Mouse (Mus musculus): ENCODE data around the gene Ctbp2. TPM values are rescaled to one million over a fixed set of nuclear protein-coding genes. Genes with fewer than 3 reads are reported as not detected.

Ctbp2 gene
- total and polyA plus RNA-seq, 3 experiments = 74.9 to 90.7 TPM; not detected in 1

DNA sequence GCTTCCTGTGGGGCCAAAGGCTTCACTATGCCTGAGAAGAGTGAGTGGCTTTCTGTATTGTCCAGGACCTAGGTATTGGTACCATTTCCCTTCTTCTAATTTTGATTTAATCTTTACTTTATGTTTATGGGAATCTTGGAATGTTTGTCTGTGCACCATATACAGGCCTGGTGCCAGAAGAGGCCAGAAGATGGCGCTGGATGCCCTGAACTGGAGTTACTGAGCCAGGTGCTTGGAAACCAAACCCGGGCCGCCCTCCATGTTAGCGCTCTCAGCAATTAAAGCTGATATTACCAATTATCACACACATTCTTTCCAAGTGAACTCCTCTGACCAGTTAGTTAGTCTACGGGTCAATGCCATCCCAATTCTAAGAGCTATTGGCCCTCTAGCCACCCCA, 69.7 kb downstream of the Ctbp2 start:
- H3K36me3 ChIP-seq (ENCODE audit: control insufficient read depth in 1 of 2, insufficient read depth in 2 of 2, low read length in 2 of 2) = peaks cover 2 to 3% of the 10 kb centered on the region in 2 experiments; a peak in 3 of 4 replicates
- H3K27ac ChIP-seq (ENCODE audit: control insufficient read depth, low read depth, low read length) = no peak overlapping the region
- no peaks in the 10 kb centered on the region; the same call in 1 of the 2 replicates for H3K79me2 ChIP-seq (ENCODE audit: control insufficient read depth, insufficient read depth, low read length, poor library complexity)
- TF ChIP-seq RAD21 (IDR thresholded peaks at IDR 0.05; ENCODE audit: low read depth, low read length) (peak; percentile 25), SMC3 (IDR thresholded peaks at IDR 0.05; ENCODE audit: low read depth, low read length) (0 out of 2 replicates have a peak, but pooled peaks have one; percentile 23), ZKSCAN1 (IDR thresholded peaks at IDR 0.05; ENCODE audit: low read depth, low read length) (no peak), RCOR1 (IDR thresholded peaks at IDR 0.05; ENCODE audit: low read depth, low read length) (no peak), MAFK (IDR thresholded peaks at IDR 0.05; ENCODE audit: borderline replicate concordance, low read depth, low read length) (no peak), POLR2AphosphoS5 (IDR thresholded peaks at IDR 0.05; ENCODE audit: borderline replicate concordance, low read depth, low read length) (no peak), CTCF (IDR thresholded peaks at IDR 0.05 in 2 of 3, conservative IDR thresholded peaks at IDR 0.05 in 1 of 3; ENCODE audit: control insufficient read depth in 1 of 3, insufficient read depth in 1 of 3, low read depth in 2 of 3, low read length in 3 of 3, poor library complexity in 1 of 3, severe bottlenecking in 1 of 3) (peak; percentile 19 to 57 (median 43); a peak in 4 of 6 replicates), GABPA (IDR thresholded peaks at IDR 0.05; ENCODE audit: low read depth, low read length) (no peak), CHD1 (IDR thresholded peaks at IDR 0.05; ENCODE audit: low read depth, low read length) (no peak)
- H3K9ac ChIP-seq (ENCODE audit: control insufficient read depth, low read depth, low read length, poor library complexity, severe bottlenecking) = no peak overlapping the region
- H3K9me3 ChIP-seq (replicated peaks; ENCODE audit: insufficient read depth, low read length) = no peaks in the 10 kb centered on the region
- no peaks in the 10 kb centered on the region for H3K4me1 ChIP-seq (ENCODE audit: control insufficient read depth in 1 of 2, insufficient read depth in 2 of 2, low read length in 2 of 2)
- H3K27me3 ChIP-seq (ENCODE audit: control insufficient read depth in 1 of 2, insufficient read depth in 2 of 2, low read length in 2 of 2) = no peaks in the 10 kb centered on the region
- no peak overlapping the region for H3K4me3 ChIP-seq (ENCODE audit: control insufficient read depth in 1 of 2, insufficient read depth in 1 of 2, low read depth in 2 of 2, low read length in 2 of 2)
- DNase-seq (ENCODE audit: low read depth, low spot score) = no peak

- Histone ChIP-seq H3K79me2 (ENCODE audit: control insufficient read depth, insufficient read depth, low read length, poor library complexity) (no peaks in the 10 kb centered on the region; the same call in 1 of the 2 replicates), H3K4me3 (ENCODE audit: control insufficient read depth in 1 of 2, insufficient read depth in 1 of 2, low read depth in 2 of 2, low read length in 2 of 2) (no peak overlapping the region), H3K4me1 (ENCODE audit: control insufficient read depth in 1 of 2, insufficient read depth in 2 of 2, low read length in 2 of 2) (peaks cover 0 to 2% of the 10 kb centered on the region in 2 experiments; a peak in 1 of 4 replicates), H3K9ac (ENCODE audit: control insufficient read depth, low read depth, low read length, poor library complexity, severe bottlenecking) (no peak overlapping the region), H3K27me3 (ENCODE audit: control insufficient read depth in 1 of 2, insufficient read depth in 2 of 2, low read length in 2 of 2) (no peaks in the 10 kb centered on the region), H3K36me3 (ENCODE audit: control insufficient read depth in 1 of 2, insufficient read depth in 2 of 2, low read length in 2 of 2) (peaks cover 2 to 3% of the 10 kb centered on the region in 2 experiments; a peak in 3 of 4 replicates), H3K9me3 (replicated peaks; ENCODE audit: insufficient read depth, low read length) (no peaks in the 10 kb centered on the region), H3K27ac (ENCODE audit: control insufficient read depth, low read depth, low read length) (no peak overlapping the region)
- no peak for TF ChIP-seq POLR2AphosphoS5 (IDR thresholded peaks at IDR 0.05; ENCODE audit: borderline replicate concordance, low read depth, low read length)
- peak; percentile 35; the same call in 1 of the 2 replicates for TF ChIP-seq GATA1 (IDR thresholded peaks at IDR 0.05; ENCODE audit: low read depth, low read length)
- no peak for TF ChIP-seq POLR2AphosphoS2 (IDR thresholded peaks at IDR 0.05; ENCODE audit: low read length)
- no peak for TF ChIP-seq SMC3 (IDR thresholded peaks at IDR 0.05; ENCODE audit: low read depth, low read length)
- no peak for DNase-seq (ENCODE audit: low read depth, low spot score)
Observed at GRCm38 (mm10) chr7:133053757-133054156, 70.4 kb downstream of the Ctbp2 start.

GRCm38 (mm10) chr7:133052819-133053218, 71.3 kb downstream of the Ctbp2 start:
- H3K9ac ChIP-seq (ENCODE audit: control insufficient read depth, low read depth, low read length, poor library complexity, severe bottlenecking) = no peak overlapping the region
- peaks cover 2 to 5% of the 10 kb centered on the region in 2 experiments for H3K36me3 ChIP-seq (ENCODE audit: control insufficient read depth in 1 of 2, insufficient read depth in 2 of 2, low read length in 2 of 2)
- H3K4me3 ChIP-seq (ENCODE audit: control insufficient read depth in 1 of 2, insufficient read depth in 1 of 2, low read depth in 2 of 2, low read length in 2 of 2) = no peak overlapping the region
- H3K79me2 ChIP-seq (ENCODE audit: control insufficient read depth, insufficient read depth, low read length, poor library complexity) = no peaks in the 10 kb centered on the region; the same call in 1 of the 2 replicates
- DNase-seq (ENCODE audit: low read depth, low spot score) = no peak
- H3K27me3 ChIP-seq (ENCODE audit: control insufficient read depth in 1 of 2, insufficient read depth in 2 of 2, low read length in 2 of 2) = no peaks in the 10 kb centered on the region
- H3K4me1 ChIP-seq (ENCODE audit: control insufficient read depth in 1 of 2, insufficient read depth in 2 of 2, low read length in 2 of 2) = peaks cover 8% of the 10 kb centered on the region in 2 experiments; a peak in 3 of 4 replicates
- H3K9me3 ChIP-seq (replicated peaks; ENCODE audit: insufficient read depth, low read length) = no peaks in the 10 kb centered on the region
- H3K27ac ChIP-seq (ENCODE audit: control insufficient read depth, low read depth, low read length) = no peak overlapping the region
- TF ChIP-seq KAT2A (conservative IDR thresholded peaks at IDR 0.05; ENCODE audit: low read depth, low read length) (no peak), NELFE (IDR thresholded peaks at IDR 0.05; ENCODE audit: low read depth, low read length) (no peak), ELF1 (IDR thresholded peaks at IDR 0.05; ENCODE audit: low read depth, low read length) (no peak), EP300 (IDR thresholded peaks at IDR 0.05; ENCODE audit: low read depth in 1 of 2, low read length in 2 of 2) (no peak), ZMIZ1 (IDR thresholded peaks at IDR 0.05; ENCODE audit: low read depth, low read length) (no peak), SIN3A (IDR thresholded peaks at IDR 0.05; ENCODE audit: low read length) (no peak), MYB (IDR thresholded peaks at IDR 0.05; ENCODE audit: low read depth, low read length) (no peak), USF2 (IDR thresholded peaks at IDR 0.05; ENCODE audit: borderline replicate concordance in 1 of 2, insufficient read depth in 1 of 2, low read depth in 1 of 2, low read length in 2 of 2) (no peak), TCF12 (IDR thresholded peaks at IDR 0.05; ENCODE audit: low read depth, low read length) (no peak), MAFK (IDR thresholded peaks at IDR 0.05; ENCODE audit: borderline replicate concordance, low read depth, low read length) (no peak), MAZ (IDR thresholded peaks at IDR 0.05; ENCODE audit: low read depth, low read length) (no peak), GABPA (IDR thresholded peaks at IDR 0.05; ENCODE audit: low read depth, low read length) (no peak), GATA1 (IDR thresholded peaks at IDR 0.05; ENCODE audit: low read depth, low read length) (no peak), ETS1 (IDR thresholded peaks at IDR 0.05; ENCODE audit: low read depth, low read length) (no peak), MEF2A (IDR thresholded peaks at IDR 0.05; ENCODE audit: extremely low read depth, insufficient replicate concordance, low read depth, low read length, poor library complexity, severe bottlenecking) (no peak), ZC3H11A (IDR thresholded peaks at IDR 0.05; ENCODE audit: low read depth, low read length) (no peak), MXI1 (IDR thresholded peaks at IDR 0.05; ENCODE audit: low read depth, low read length) (no peak)
